Mouse (Mus musculus) thymus, postnatal 10 days (tissue): ENCODE results near the gene Gm20388.
A peak's percentile ranks its signal among the peaks of the same experiment; 100 is the strongest.

Experiments
- DNase-seq, 2 experiments: peaks; one replicate each; pipeline ENCODE4 v3.0.0; 2021; ENCODE audit warnings: low spot score in 2 of 2

Gm20388 gene

GRCm38 (mm10) chr8:121811931-121812570 is 1901.4 kb downstream of the Gm20388 start:
- no peak for DNase-seq

GRCm38 (mm10) chr8:121818226-121818625 is 1907.6 kb downstream of the Gm20388 start:
- no peak for DNase-seq

GRCm38 (mm10) chr8:121820840-121821239 is 1910.2 kb downstream of the Gm20388 start:
- DNase-seq: no peak

- DNase-seq: no peak
Measured at GRCm38 (mm10) chr8:121821320-121821719, 1910.7 kb downstream of the Gm20388 start.

GRCm38 (mm10) chr8:121821770-121822169 is 1911.1 kb downstream of the Gm20388 start:
- no peak for DNase-seq

- no peak for DNase-seq
Measured at GRCm38 (mm10) chr8:121827726-121828125, 1917.1 kb downstream of the Gm20388 start.

GRCm38 (mm10) chr8:121828376-121829023 is 1917.9 kb downstream of the Gm20388 start:
- DNase-seq: no peak

GRCm38 (mm10) chr8:121829048-121829776 is 1918.6 kb downstream of the Gm20388 start, which contains the start of gene Klhdc4:
TSS of gene Klhdc4 (minus strand) at chr8:121829569.
- peak; percentile 67 to 83 for DNase-seq

GRCm38 (mm10) chr8:121829777-121830362 is 1919.2 kb downstream of the Gm20388 start:
- DNase-seq: no peak

- no peak for DNase-seq
Measured at GRCm38 (mm10) chr8:121832061-121832460, 1921.4 kb downstream of the Gm20388 start.

- DNase-seq: peak; percentile 51 to 69
Measured at GRCm38 (mm10) chr8:121832503-121832902, 1921.9 kb downstream of the Gm20388 start.

- peak; percentile 44 to 55 for DNase-seq
Measured at GRCm38 (mm10) chr8:121841242-121841641, 1930.6 kb downstream of the Gm20388 start.

- no peak for DNase-seq
Measured at GRCm38 (mm10) chr8:121842064-121842955, 1931.7 kb downstream of the Gm20388 start.

GRCm38 (mm10) chr8:121843184-121843733 is 1932.6 kb downstream of the Gm20388 start:
- no peak for DNase-seq

GRCm38 (mm10) chr8:121844765-121845164 is 1934.1 kb downstream of the Gm20388 start:
- no peak for DNase-seq

- no peak for DNase-seq
Measured at GRCm38 (mm10) chr8:121846815-121847214, 1936.2 kb downstream of the Gm20388 start.

- no peak for DNase-seq
Measured at GRCm38 (mm10) chr8:121847261-121847822, 1936.7 kb downstream of the Gm20388 start.

GRCm38 (mm10) chr8:121847987-121848386 is 1937.3 kb downstream of the Gm20388 start:
- DNase-seq: no peak

GRCm38 (mm10) chr8:121848495-121848894 is 1937.9 kb downstream of the Gm20388 start:
- DNase-seq: no peak

GRCm38 (mm10) chr8:121849303-121849702 is 1938.7 kb downstream of the Gm20388 start:
- DNase-seq: no peak

GRCm38 (mm10) chr8:121850018-121850417 is 1939.4 kb downstream of the Gm20388 start:
- peak; percentile 52 to 76 for DNase-seq
